Mouse (Mus musculus) forebrain, embryonic 16.5 days (tissue): ENCODE data around the gene Olfr1034. TPM values are rescaled to one million over a fixed set of nuclear protein-coding genes. Genes with fewer than 3 reads are reported as not detected.

Experiments
- polyA plus RNA-seq: library from polyadenylated mRNA; unstranded; fragments of >200 nt; fragmentation: Nextera tagmentation; extraction: Ambion mirVana; gene quantifications from 2 replicates; pipeline ENCODE4 v1.2.1, GENCODE M21; 2015

Olfr1034 gene
- polyA plus RNA-seq, 1 experiment from 2014 or later: not detected

Other genes starting within 250 kb of the Olfr1034 start
- gene Olfr1016, start 243.3 kb upstream of the Olfr1034 start, polyA plus RNA-seq: not detected in 2 replicates
- gene Olfr1018, start 227.4 kb upstream of the Olfr1034 start, polyA plus RNA-seq: not detected in 2 replicates
- gene Olfr1019, start 200.4 kb upstream of the Olfr1034 start, polyA plus RNA-seq: not detected in 2 replicates
- not detected in 2 replicates for gene Olfr1020, start 198.8 kb upstream of the Olfr1034 start, polyA plus RNA-seq
- not detected in 2 replicates for gene Olfr1022, start 177.3 kb upstream of the Olfr1034 start, polyA plus RNA-seq
- not detected in 2 replicates for gene Olfr1023, start 160.2 kb upstream of the Olfr1034 start, polyA plus RNA-seq
- not detected in 2 replicates for gene Olfr1024, start 140.8 kb upstream of the Olfr1034 start, polyA plus RNA-seq
- gene Olfr1025-ps1, start 130.7 kb upstream of the Olfr1034 start, polyA plus RNA-seq: not detected in 2 replicates
- gene Olfr1026, start 124.3 kb upstream of the Olfr1034 start, polyA plus RNA-seq: not detected in 2 replicates
- gene Olfr1028, start 95.4 kb upstream of the Olfr1034 start, polyA plus RNA-seq: not detected in 2 replicates
- gene Olfr1029, start 72.0 kb upstream of the Olfr1034 start, polyA plus RNA-seq: not detected in 2 replicates
- not detected in 2 replicates for gene Olfr1030, start 66.6 kb upstream of the Olfr1034 start, polyA plus RNA-seq
- gene Olfr1031, start 55.6 kb upstream of the Olfr1034 start, polyA plus RNA-seq: not detected in 2 replicates
- gene Olfr1032, start 40.3 kb upstream of the Olfr1034 start, polyA plus RNA-seq: not detected in 2 replicates
- gene Olfr1033, start 25.2 kb upstream of the Olfr1034 start, polyA plus RNA-seq: not detected in 2 replicates
- gene Olfr1036, start 28.1 kb downstream of the Olfr1034 start, polyA plus RNA-seq: not detected in 2 replicates
- gene Olfr1037, start 41.5 kb downstream of the Olfr1034 start, polyA plus RNA-seq: not detected in 2 replicates
- not detected in 2 replicates for gene Olfr1039, start 90.1 kb downstream of the Olfr1034 start, polyA plus RNA-seq
- not detected in 2 replicates for gene Olfr1040, start 100.9 kb downstream of the Olfr1034 start, polyA plus RNA-seq
- gene Olfr1042, start 116.0 kb downstream of the Olfr1034 start, polyA plus RNA-seq: not detected in 2 replicates
- not detected in 2 replicates for gene Olfr1043, start 121.7 kb downstream of the Olfr1034 start, polyA plus RNA-seq
- not detected in 2 replicates for gene Olfr1044, start 132.0 kb downstream of the Olfr1034 start, polyA plus RNA-seq
- gene Olfr52, start 139.8 kb downstream of the Olfr1034 start, polyA plus RNA-seq: not detected in 2 replicates
- not detected in 2 replicates for gene Olfr1045, start 157.1 kb downstream of the Olfr1034 start, polyA plus RNA-seq
- gene Olfr1046, start 173.5 kb downstream of the Olfr1034 start, polyA plus RNA-seq: not detected in 2 replicates
- gene Olfr1047, start 185.5 kb downstream of the Olfr1034 start, polyA plus RNA-seq: not detected in 2 replicates
- gene Olfr1048, start 194.4 kb downstream of the Olfr1034 start, polyA plus RNA-seq: not detected in 2 replicates
- gene Olfr1049, start 212.5 kb downstream of the Olfr1034 start, polyA plus RNA-seq: not detected in 2 replicates
- not detected in 2 replicates for gene Olfr1051, start 233.2 kb downstream of the Olfr1034 start, polyA plus RNA-seq
- not detected in 2 replicates for gene Olfr1052, start 246.6 kb downstream of the Olfr1034 start, polyA plus RNA-seq